In genomic region chr10:33060771-33061170, GRCm38 (mm10) we compare ENCODE assay signal across 20 mouse cellular contexts. TPM values are rescaled to one million over a fixed set of nuclear protein-coding genes. Genes with fewer than 3 reads are reported as not detected.
"Had no signal": no experiment of that assay in that cellular context is flagged by ENCODE, and none has a peak within 500 bp of the region (broad histone marks: within the 10 kb centered on the region; RNA-seq: fewer than 3 reads in every experiment).

No protein-coding gene starts in this region.

- H3K27me3 ChIP-seq: lung, embryonic 15.5 days; megakaryocyte, embryonic 14.5 days; midbrain, embryonic 13.5 days; midbrain, embryonic 15.5 days; neural tube, embryonic 13.5 days; stomach, embryonic 15.5 days had no signal

- H3K36me3 ChIP-seq: lung, embryonic 15.5 days; midbrain, embryonic 13.5 days; midbrain, embryonic 15.5 days; neural tube, embryonic 13.5 days; stomach, embryonic 15.5 days had no signal

- H3K4me1 ChIP-seq: lung, embryonic 15.5 days; megakaryocyte, embryonic 14.5 days; midbrain, embryonic 13.5 days; midbrain, embryonic 15.5 days; neural tube, embryonic 13.5 days; stomach, embryonic 15.5 days had no signal

- H3K27ac ChIP-seq: lung, embryonic 15.5 days; macrophage; midbrain, embryonic 13.5 days; midbrain, embryonic 15.5 days; neural tube, embryonic 13.5 days; stomach, embryonic 15.5 days; stomach, postnatal 0 days had no signal

- H3K9ac ChIP-seq: liver, postnatal 0 days; lung, embryonic 15.5 days; midbrain, embryonic 13.5 days; midbrain, embryonic 15.5 days; neural tube, embryonic 13.5 days; stomach, embryonic 15.5 days had no signal

- H3K4me3 ChIP-seq: lung, embryonic 15.5 days; megakaryocyte, embryonic 14.5 days; midbrain, embryonic 13.5 days; midbrain, embryonic 15.5 days; neural tube, embryonic 13.5 days; stomach, embryonic 15.5 days had no signal

- DNase-seq: liver, postnatal 0 days; lung, adult 2 months; lung, postnatal 14 days; lung, postnatal 36 days; right cerebral cortex, postnatal 14 days; thymus, adult 2 months; thymus, postnatal 25 days; thymus, postnatal 4 days had no signal

RNA-seq across cellular contexts. Expression of gene Trdn, which starts 19.6 kb away (rescaled TPM):
- total RNA-seq: megakaryocyte progenitor cell, adult 5-6 weeks; monocyte, adult 5-6 weeks; neutrophil, adult 5-6 weeks had no signal
- polyA plus RNA-seq: macrophage; midbrain, embryonic 11.5 days; midbrain, embryonic 13.5 days had no signal
